Mouse (Mus musculus) kidney, adult 2 months (tissue): ENCODE results near the gene Ifrd1.

Experiments
- CTCF ChIP-seq: fragments of 200-500 bp; conservative IDR thresholded peaks from 2 replicates; pipeline ENCODE4 v1.5.1; 2011; ENCODE audit warnings: low read depth, mild to moderate bottlenecking, control low read depth, low read length, moderate library complexity, mixed read lengths; ENCODE audit not compliant: insufficient read depth, insufficient read length
- POLR2A ChIP-seq: fragments of 200-500 bp; IDR thresholded peaks from one replicate; pipeline ENCODE4 v1.6.1; 2011; ENCODE audit warnings: low read depth, low read length, control low read depth

- TF ChIP-seq CTCF = no peak
- TF ChIP-seq POLR2A = no peak
Measured at GRCm38 (mm10) chr12:40221611-40222010, 26.7 kb downstream of the Ifrd1 start.
